Mouse (Mus musculus) stomach, embryonic 16.5 days (tissue): ENCODE measurements around the gene Spred3. TPM values are rescaled to one million over a fixed set of nuclear protein-coding genes. Genes with fewer than 3 reads are reported as not detected.
"Not testable (repeated sequence)": the region's sequence is repeated elsewhere in the genome, so short reads cannot be mapped to it uniquely, and the experiment has no call there.

Source experiments
- ATAC-seq: fragments of 200-750 bp; cut with Nextera tagmentation; 2 replicates; pipeline ENCODE4 v1.8.0; 2017; ENCODE audit warnings: moderate number of reproducible peaks, moderate TSS enrichment; ENCODE audit not compliant: insufficient read depth, low FRiP score
- H3K27ac ChIP-seq: fragments of 300-500 bp; sonication (generic); 2 replicates; pipeline ENCODE4 v1.5.1; 2014; ENCODE audit warnings: low read length
- H3K27me3 ChIP-seq: fragments of 300-500 bp; sonication (generic); 2 replicates; pipeline ENCODE4 v1.6.1; 2014; ENCODE audit warnings: low read length, control low read depth, mixed read lengths; ENCODE audit not compliant: control insufficient read depth, insufficient read depth
- H3K36me3 ChIP-seq: fragments of 300-500 bp; sonication (generic); 2 replicates; pipeline ENCODE4 v1.6.1; 2014; ENCODE audit warnings: low read length; ENCODE audit not compliant: control insufficient read depth, insufficient read depth
- H3K4me1 ChIP-seq: fragments of 300-500 bp; sonication (generic); 2 replicates; pipeline ENCODE4 v1.6.1; 2014; ENCODE audit warnings: low read length, control low read depth, mixed read lengths; ENCODE audit not compliant: control insufficient read depth, insufficient read depth
- H3K4me2 ChIP-seq: fragments of 300-500 bp; sonication (generic); 2 replicates; pipeline ENCODE4 v1.6.1; 2014; ENCODE audit warnings: low read depth, low read length, mixed read lengths
- H3K4me3 ChIP-seq: fragments of 300-500 bp; sonication (generic); replicated peaks from 2 replicates; pipeline ENCODE4 v1.5.1; 2014; ENCODE audit warnings: mild to moderate bottlenecking, low read length
- H3K9ac ChIP-seq: fragments of 300-500 bp; sonication (generic); 2 replicates; pipeline ENCODE4 v1.6.1; 2014; ENCODE audit warnings: low read length
- H3K9me3 ChIP-seq: fragments of 300-500 bp; sonication (generic); replicated peaks from 2 replicates; pipeline ENCODE4 v1.6.1; 2016; ENCODE audit warnings: low read length, control low read depth; ENCODE audit not compliant: control insufficient read depth
- WGBS: fragments of 180-500 bp; shearing (Covaris S2); extraction: QIAGEN DNeasy Blood & Tissue Kit; methylation state at CpG from one replicate; pipeline ENCODE4 v1.1.7; 2014; 5-methylcytosine and 5-hydroxymethylcytosine counted together
- polyA plus RNA-seq: library from polyadenylated mRNA; unstranded; fragments of >200 nt; fragmentation: Nextera tagmentation; extraction: Ambion mirVana; gene quantifications from 2 replicates; pipeline ENCODE4 v1.2.1, GENCODE M21; 2015

The Spred3 gene
- polyA plus RNA-seq, 1 experiment from 2014 or later = 2.2 TPM

GRCm38 (mm10) chr7:29202577-29202976 lies 32.4 kb upstream of the Spred3 start:
- no peaks in the 10 kb centered on the region for H3K4me1 ChIP-seq
- no peaks in the 10 kb centered on the region for H3K36me3 ChIP-seq
- no peak overlapping the region for H3K9ac ChIP-seq
- 70% methylated on average over 6 of the region's 6 CpGs for WGBS
- no peaks in the 10 kb centered on the region for H3K9me3 ChIP-seq
- no peak overlapping the region for H3K4me3 ChIP-seq
- no peak overlapping the region for H3K27ac ChIP-seq
- H3K4me2 ChIP-seq = no peak overlapping the region
- ATAC-seq = no peak
- no peaks in the 10 kb centered on the region for H3K27me3 ChIP-seq

- not testable (repeated sequence) for H3K27me3 ChIP-seq, H3K4me1 ChIP-seq, H3K36me3 ChIP-seq, H3K9me3 ChIP-seq, H3K4me2 ChIP-seq, H3K4me3 ChIP-seq, H3K9ac ChIP-seq, H3K27ac ChIP-seq
- WGBS = 69% methylated on average over 1 of the region's 1 CpGs
- ATAC-seq = peak; percentile 41; the same call in 1 of the 2 replicates
Measured at GRCm38 (mm10) chr7:29194230-29194629, 24.0 kb upstream of the Spred3 start.

GRCm38 (mm10) chr7:29181323-29181722 lies 11.1 kb upstream of the Spred3 start:
- H3K27me3 ChIP-seq, H3K9me3 ChIP-seq, H3K4me2 ChIP-seq, H3K27ac ChIP-seq, H3K9ac ChIP-seq, H3K36me3 ChIP-seq, ATAC-seq, H3K4me3 ChIP-seq: not testable (repeated sequence)
- H3K4me1 ChIP-seq = peaks cover 16% of the 10 kb centered on the region
- 84% methylated on average over 4 of the region's 4 CpGs for WGBS

GRCm38 (mm10) chr7:29180854-29181236 lies 10.6 kb upstream of the Spred3 start:
- Histone ChIP-seq H3K36me3 (0 out of 2 replicates have a peak, but pooled peaks cover 7% of the 10 kb centered on the region), H3K27ac (peak overlapping the region; percentile 8), H3K4me3 (peak overlapping the region; percentile 54), H3K27me3 (no peaks in the 10 kb centered on the region), H3K9ac (peak overlapping the region; percentile 52; the same call in 1 of the 2 replicates), H3K4me2 (peak overlapping the region; percentile 59), H3K9me3 (no peaks in the 10 kb centered on the region), H3K4me1 (peaks cover 16% of the 10 kb centered on the region)
- 43% methylated on average over 5 of the region's 5 CpGs for WGBS
- ATAC-seq = no peak

- peak within 1 kb of the TSS; percentile 86 for H3K4me2 ChIP-seq
- H3K27me3 ChIP-seq = no peaks in the 10 kb centered on the region
- peaks cover 16% of the 10 kb centered on the region for H3K4me1 ChIP-seq
- peak within 1 kb of the TSS; percentile 76 for H3K9ac ChIP-seq
- peaks cover 13% of the 10 kb centered on the region for H3K36me3 ChIP-seq
- peak; percentile 97 for ATAC-seq
- WGBS = under 1% methylated on average over 62 of the region's 62 CpGs
- H3K4me3 ChIP-seq = peak within 1 kb of the TSS; percentile 54
- no peaks in the 10 kb centered on the region for H3K9me3 ChIP-seq
- H3K27ac ChIP-seq = peak within 1 kb of the TSS; percentile 8
Measured at GRCm38 (mm10) chr7:29180077-29180853, 10.1 kb upstream of the Spred3 start, which contains the start of gene Psmd8. Gene Psmd8 (minus strand): TSS chr7:29180701.

- no peak overlapping the region for H3K27ac ChIP-seq
- peak overlapping the region; percentile 86 for H3K4me2 ChIP-seq
- WGBS = 25% methylated on average over 7 of the region's 7 CpGs
- H3K9me3 ChIP-seq = no peaks in the 10 kb centered on the region
- H3K36me3 ChIP-seq = peaks cover 23% of the 10 kb centered on the region
- H3K27me3 ChIP-seq = no peaks in the 10 kb centered on the region
- H3K4me3 ChIP-seq = peak overlapping the region; percentile 54
- H3K9ac ChIP-seq = peak overlapping the region; percentile 76
- H3K4me1 ChIP-seq = peaks cover 16% of the 10 kb centered on the region
- no peak for ATAC-seq
Measured at GRCm38 (mm10) chr7:29179323-29179722, 9.1 kb upstream of the Spred3 start.

- Histone ChIP-seq H3K27me3 (peaks cover 8% of the 10 kb centered on the region), H3K27ac (no peak overlapping the region), H3K4me3 (no peak overlapping the region), H3K9ac (no peak overlapping the region), H3K4me1 (peaks cover 16% of the 10 kb centered on the region), H3K36me3 (peaks cover 33% of the 10 kb centered on the region), H3K9me3 (no peaks in the 10 kb centered on the region), H3K4me2 (no peak overlapping the region)
- ATAC-seq = no peak
- 89% methylated on average over 4 of the region's 4 CpGs for WGBS
Measured at GRCm38 (mm10) chr7:29178106-29178505, 7.9 kb upstream of the Spred3 start.

- Histone ChIP-seq H3K4me1 (peaks cover 22% of the 10 kb centered on the region), H3K4me3 (no peak overlapping the region), H3K27ac (no peak overlapping the region), H3K9ac (no peak overlapping the region), H3K27me3 (peaks cover 27% of the 10 kb centered on the region), H3K36me3 (peaks cover 36% of the 10 kb centered on the region), H3K9me3 (no peaks in the 10 kb centered on the region), H3K4me2 (no peak overlapping the region)
- WGBS = 49% methylated on average over 32 of the region's 32 CpGs
- ATAC-seq = no peak
Measured at GRCm38 (mm10) chr7:29172390-29173016, 2.3 kb upstream of the Spred3 start.

- ATAC-seq = no peak
- peaks cover 27% of the 10 kb centered on the region for H3K27me3 ChIP-seq
- peak overlapping the region; percentile 67 for H3K4me3 ChIP-seq
- WGBS = 7% methylated on average over 34 of the region's 34 CpGs
- peak overlapping the region; percentile 96 for H3K4me2 ChIP-seq
- H3K4me1 ChIP-seq = peaks cover 22% of the 10 kb centered on the region
- H3K9me3 ChIP-seq = no peaks in the 10 kb centered on the region
- peaks cover 36% of the 10 kb centered on the region for H3K36me3 ChIP-seq
- peak overlapping the region; percentile 76 for H3K9ac ChIP-seq
- H3K27ac ChIP-seq = no peak overlapping the region
Measured at GRCm38 (mm10) chr7:29171562-29172097, 1.4 kb upstream of the Spred3 start.
